Mouse (Mus musculus): Measurements from ENCODE around the gene Nipa1.

GRCm38 (mm10) chr7:56023586-56023985 is 3.8 kb upstream of the Nipa1 start:
- TF ChIP-seq CTCF (IDR thresholded peaks at IDR 0.05; ENCODE audit: low read depth, low read length) (no peak), POLR2A (IDR thresholded peaks at IDR 0.05; ENCODE audit: insufficient read depth, low read length) (no peak), EP300 (IDR thresholded peaks at IDR 0.05; ENCODE audit: insufficient read depth, low read depth, low read length) (no peak)

All from ES-Bruce4 (cell line).